Mouse (Mus musculus) thymus, adult 2 months (tissue): Measurements from ENCODE around the gene Nde1.

Experiments
- CTCF ChIP-seq: fragments of 200-500 bp; IDR thresholded peaks from 2 replicates; pipeline ENCODE4 v1.5.1; 2012; ENCODE audit warnings: mild to moderate bottlenecking, control low read depth, low read length, moderate library complexity, borderline replicate concordance; ENCODE audit not compliant: control insufficient read depth, poor library complexity, insufficient read depth; ENCODE audit errors: extremely low read depth
- POLR2A ChIP-seq: fragments of 200-500 bp; IDR thresholded peaks from 2 replicates; pipeline ENCODE4 v1.6.1; 2012; ENCODE audit warnings: mild to moderate bottlenecking, low read length, control low read depth, moderate library complexity; ENCODE audit not compliant: control insufficient read depth, poor library complexity, insufficient read depth; ENCODE audit errors: extremely low read depth

GRCm38 (mm10) chr16:14237100-14237723 lies 74.1 kb downstream of the Nde1 start:
- TF ChIP-seq CTCF (no peak; the same call in 1 of the 2 replicates), POLR2A (no peak)
